Mouse (Mus musculus): ENCODE measurements at regions not wholly inside any gene's neighbourhood (a gene's known extent, or its start where the extent isn't known, plus 50 kb on each side); places are given as distances from the start of the nearest gene placed in this dataset.

DNA sequence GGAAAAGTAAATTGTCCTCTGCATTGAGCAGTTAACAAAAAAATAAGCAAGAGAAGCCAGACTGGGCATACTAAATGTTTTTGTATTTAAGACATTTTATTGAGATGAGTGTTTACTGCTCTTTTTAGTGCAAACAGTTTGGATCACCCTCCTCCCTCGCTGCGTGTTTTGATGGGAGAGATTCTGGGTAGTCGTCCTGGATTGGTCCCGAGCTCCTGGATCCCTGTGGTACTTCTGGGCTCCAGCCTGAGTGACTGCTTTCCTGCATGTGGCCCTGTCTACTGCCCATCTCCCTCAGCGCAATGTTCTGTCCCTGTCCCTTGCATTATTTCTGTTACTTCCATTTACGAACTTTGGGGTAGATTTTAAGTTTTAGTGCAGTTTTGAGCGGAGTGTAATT lies 179.9 kb upstream of the Tle4 start:
- H3K36me3 ChIP-seq (ENCODE audit: control insufficient read depth, insufficient read depth, low read length), result no peaks in the 10 kb centered on the region
- no peak overlapping the region for H3K9ac ChIP-seq (ENCODE audit: low read length)
- no peaks in the 10 kb centered on the region for H3K4me1 ChIP-seq (replicated peaks; ENCODE audit: control insufficient read depth, insufficient read depth)
- H3K4me2 ChIP-seq (replicated peaks; ENCODE audit: low read depth), result no peak overlapping the region
- no peaks in the 10 kb centered on the region for H3K27me3 ChIP-seq (ENCODE audit: control insufficient read depth, insufficient read depth, low read length)
- no peak overlapping the region for H3K27ac ChIP-seq (replicated peaks)
- 42% methylated on average over 7 of the region's 7 CpGs for WGBS
- DNase-seq (ENCODE audit: low spot score), result no peak
- TF ChIP-seq EP300 (optimal IDR thresholded peaks at IDR 0.05) (no peak), CTCF (IDR thresholded peaks at IDR 0.05; ENCODE audit: low read depth) (no peak)
- H3K9me3 ChIP-seq (ENCODE audit: control insufficient read depth, low read length), result peaks cover 3% of the 10 kb centered on the region; the same call in 1 of the 2 replicates
- no peak overlapping the region for H3K4me3 ChIP-seq (ENCODE audit: low read depth, low read length)
- ATAC-seq (ENCODE audit: low FRiP score, low TSS enrichment), result no peak

- DNase-seq (ENCODE audit: low spot score) (no peak), ATAC-seq (ENCODE audit: low FRiP score, low TSS enrichment) (no peak)
- Histone ChIP-seq H3K36me3 (ENCODE audit: control insufficient read depth, insufficient read depth, low read length) (no peaks in the 10 kb centered on the region), H3K27me3 (ENCODE audit: control insufficient read depth, insufficient read depth, low read length) (no peaks in the 10 kb centered on the region), H3K4me3 (ENCODE audit: low read depth, low read length) (no peak overlapping the region), H3K27ac (replicated peaks) (no peak overlapping the region), H3K4me1 (replicated peaks; ENCODE audit: control insufficient read depth, insufficient read depth) (no peaks in the 10 kb centered on the region), H3K4me2 (replicated peaks; ENCODE audit: low read depth) (no peak overlapping the region), H3K9ac (ENCODE audit: low read length) (no peak overlapping the region), H3K9me3 (ENCODE audit: control insufficient read depth, low read length) (peaks cover 3% of the 10 kb centered on the region; the same call in 1 of the 2 replicates)
- no peak for TF ChIP-seq CTCF (IDR thresholded peaks at IDR 0.05; ENCODE audit: low read depth)
- TF ChIP-seq EP300 (optimal IDR thresholded peaks at IDR 0.05), result no peak
- WGBS, result 16% methylated on average over 10 of the region's 10 CpGs
Measured at GRCm38 (mm10) chr19:14777198-14777597, 179.3 kb upstream of the Tle4 start.

DNA sequence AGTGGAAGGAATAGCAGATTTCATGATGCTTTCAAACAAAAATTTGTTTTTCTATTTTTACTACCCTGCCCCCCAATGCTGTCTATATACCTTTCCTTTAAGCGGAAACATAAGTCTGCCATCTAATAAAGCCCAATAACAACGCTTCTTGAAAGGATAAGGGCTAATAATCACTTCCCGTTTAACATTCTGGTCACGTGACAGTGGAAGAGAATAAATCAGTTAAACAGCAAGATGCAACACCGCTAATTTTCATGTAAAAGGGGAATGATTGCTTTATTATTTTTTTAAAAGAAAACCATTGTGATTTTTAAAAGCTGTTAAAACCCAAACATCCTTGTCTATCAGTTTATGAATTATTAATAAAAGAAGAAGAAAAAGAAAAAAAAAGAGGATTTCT lies 178.9 kb upstream of the Tle4 start:
- H3K36me3 ChIP-seq (ENCODE audit: control insufficient read depth, insufficient read depth, low read length), result no peaks in the 10 kb centered on the region
- no peaks in the 10 kb centered on the region for H3K27me3 ChIP-seq (ENCODE audit: control insufficient read depth, insufficient read depth, low read length)
- no peak overlapping the region for H3K4me2 ChIP-seq (replicated peaks; ENCODE audit: low read depth)
- no peaks in the 10 kb centered on the region for H3K4me1 ChIP-seq (replicated peaks; ENCODE audit: control insufficient read depth, insufficient read depth)
- ATAC-seq (ENCODE audit: low FRiP score, low TSS enrichment) (no peak), DNase-seq (ENCODE audit: low spot score) (no peak)
- H3K27ac ChIP-seq (replicated peaks), result no peak overlapping the region
- TF ChIP-seq CTCF (IDR thresholded peaks at IDR 0.05; ENCODE audit: low read depth) (no peak), EP300 (optimal IDR thresholded peaks at IDR 0.05) (no peak)
- 72% methylated on average over 5 of the region's 5 CpGs for WGBS
- peaks cover 3% of the 10 kb centered on the region; the same call in 1 of the 2 replicates for H3K9me3 ChIP-seq (ENCODE audit: control insufficient read depth, low read length)
- H3K4me3 ChIP-seq (ENCODE audit: low read depth, low read length), result no peak overlapping the region
- no peak overlapping the region for H3K9ac ChIP-seq (ENCODE audit: low read length)

GRCm38 (mm10) chr19:14772794-14773193 lies 174.9 kb upstream of the Tle4 start:
- Histone ChIP-seq H3K36me3 (ENCODE audit: control insufficient read depth, insufficient read depth, low read length) (no peaks in the 10 kb centered on the region), H3K9ac (ENCODE audit: low read length) (no peak overlapping the region), H3K9me3 (ENCODE audit: control insufficient read depth, low read length) (peaks cover 3% of the 10 kb centered on the region; the same call in 1 of the 2 replicates), H3K4me2 (replicated peaks; ENCODE audit: low read depth) (no peak overlapping the region), H3K4me3 (ENCODE audit: low read depth, low read length) (no peak overlapping the region), H3K27me3 (ENCODE audit: control insufficient read depth, insufficient read depth, low read length) (no peaks in the 10 kb centered on the region), H3K4me1 (replicated peaks; ENCODE audit: control insufficient read depth, insufficient read depth) (no peaks in the 10 kb centered on the region), H3K27ac (replicated peaks) (no peak overlapping the region)
- WGBS, result 86% methylated on average over 2 of the region's 2 CpGs
- DNase-seq (ENCODE audit: low spot score), result no peak
- ATAC-seq (ENCODE audit: low FRiP score, low TSS enrichment), result no peak
- TF ChIP-seq EP300 (optimal IDR thresholded peaks at IDR 0.05) (no peak), CTCF (IDR thresholded peaks at IDR 0.05; ENCODE audit: low read depth) (no peak)

- TF ChIP-seq CTCF (IDR thresholded peaks at IDR 0.05; ENCODE audit: low read depth), result no peak
- no peak for TF ChIP-seq EP300 (optimal IDR thresholded peaks at IDR 0.05)
- Histone ChIP-seq H3K9me3 (ENCODE audit: control insufficient read depth, low read length) (no peaks in the 10 kb centered on the region), H3K4me1 (replicated peaks; ENCODE audit: control insufficient read depth, insufficient read depth) (no peaks in the 10 kb centered on the region), H3K27ac (replicated peaks) (no peak overlapping the region), H3K4me2 (replicated peaks; ENCODE audit: low read depth) (no peak overlapping the region), H3K27me3 (ENCODE audit: control insufficient read depth, insufficient read depth, low read length) (no peaks in the 10 kb centered on the region), H3K4me3 (ENCODE audit: low read depth, low read length) (no peak overlapping the region), H3K36me3 (ENCODE audit: control insufficient read depth, insufficient read depth, low read length) (no peaks in the 10 kb centered on the region), H3K9ac (ENCODE audit: low read length) (no peak overlapping the region)
- ATAC-seq (ENCODE audit: low FRiP score, low TSS enrichment) (no peak), DNase-seq (ENCODE audit: low spot score) (no peak)
Measured at GRCm38 (mm10) chr19:14752646-14753045, 154.8 kb upstream of the Tle4 start.

GRCm38 (mm10) chr19:14742361-14742760 lies 144.5 kb upstream of the Tle4 start:
- no peak for ATAC-seq (ENCODE audit: low FRiP score, low TSS enrichment)
- Histone ChIP-seq H3K4me3 (ENCODE audit: low read depth, low read length) (no peak overlapping the region), H3K9me3 (ENCODE audit: control insufficient read depth, low read length) (no peaks in the 10 kb centered on the region), H3K4me2 (replicated peaks; ENCODE audit: low read depth) (no peak overlapping the region), H3K36me3 (ENCODE audit: control insufficient read depth, insufficient read depth, low read length) (no peaks in the 10 kb centered on the region), H3K4me1 (replicated peaks; ENCODE audit: control insufficient read depth, insufficient read depth) (no peaks in the 10 kb centered on the region), H3K27ac (replicated peaks) (no peak overlapping the region), H3K27me3 (ENCODE audit: control insufficient read depth, insufficient read depth, low read length) (no peaks in the 10 kb centered on the region), H3K9ac (ENCODE audit: low read length) (no peak overlapping the region)
- TF ChIP-seq EP300 (optimal IDR thresholded peaks at IDR 0.05), result no peak
- no peak for TF ChIP-seq CTCF (IDR thresholded peaks at IDR 0.05; ENCODE audit: low read depth)
- WGBS, result 87% methylated on average over 3 of the region's 3 CpGs
- DNase-seq (ENCODE audit: low spot score), result no peak

Measured in stomach, postnatal 0 days (tissue).